Mouse (Mus musculus): ENCODE data around the gene Sema4c. TPM values are rescaled to one million over a fixed set of nuclear protein-coding genes. Genes with fewer than 3 reads are reported as not detected.
A peak's percentile ranks its signal among the peaks of the same experiment; 100 is the strongest.

Gene Sema4c
- 3.6 and 4.6 TPM in 2 replicates for polyA plus RNA-seq (2014; fragmentation: Nextera tagmentation; extraction: Ambion mirVana)

- no peaks in the 10 kb centered on the region for H3K9me3 ChIP-seq (ENCODE audit: control insufficient read depth, low read length)
- H3K27me3 ChIP-seq (ENCODE audit: control insufficient read depth, insufficient read depth, low read length): no peaks in the 10 kb centered on the region
- peak within 1 kb of the TSS; percentile 99 for H3K4me2 ChIP-seq (ENCODE audit: low read depth)
- H3K9ac ChIP-seq (ENCODE audit: low read length): peak within 1 kb of the TSS; percentile 98
- ATAC-seq (ENCODE audit: insufficient read depth, low FRiP score, low TSS enrichment): peak; percentile 70
- H3K27ac ChIP-seq (ENCODE audit: low read depth, low read length): peak within 1 kb of the TSS; percentile 98
- peak; percentile 89 for DNase-seq (ENCODE audit: low spot score)
- H3K36me3 ChIP-seq (ENCODE audit: control insufficient read depth, insufficient read depth, low read length): peaks cover 7% of the 10 kb centered on the region
- peak within 1 kb of the TSS; percentile 96 for H3K4me3 ChIP-seq (ENCODE audit: low read depth, low read length)
- WGBS: under 1% methylated on average over 69 of the region's 69 CpGs
- peaks cover 31% of the 10 kb centered on the region for H3K4me1 ChIP-seq (ENCODE audit: control insufficient read depth, insufficient read depth, low read length)
These were observed at the start of gene Sema4c for GRCm38 (mm10) chr1:36558031-36558993. Gene Sema4c (minus strand): TSS chr1:36558349.

- no peaks in the 10 kb centered on the region for H3K27me3 ChIP-seq (ENCODE audit: control insufficient read depth, insufficient read depth, low read length)
- H3K9me3 ChIP-seq (ENCODE audit: control insufficient read depth, low read length): no peaks in the 10 kb centered on the region
- H3K4me1 ChIP-seq (ENCODE audit: control insufficient read depth, insufficient read depth, low read length): no peaks in the 10 kb centered on the region
- H3K4me2 ChIP-seq (ENCODE audit: low read depth): no peak overlapping the region
- WGBS: 77% methylated on average over 7 of the region's 7 CpGs
- no peaks in the 10 kb centered on the region for H3K36me3 ChIP-seq (ENCODE audit: control insufficient read depth, insufficient read depth, low read length)
- H3K4me3 ChIP-seq (ENCODE audit: low read depth, low read length): no peak overlapping the region
- no peak overlapping the region for H3K27ac ChIP-seq (ENCODE audit: low read depth, low read length)
- H3K9ac ChIP-seq (ENCODE audit: low read length): no peak overlapping the region
- DNase-seq (ENCODE audit: low spot score) (no peak), ATAC-seq (ENCODE audit: insufficient read depth, low FRiP score, low TSS enrichment) (no peak)
These were observed 48.8 kb upstream of the Sema4c start for GRCm38 (mm10) chr1:36606951-36607350.

GRCm38 (mm10) chr1:36604254-36605156 is 46.4 kb upstream of the Sema4c start:
- no peak overlapping the region for H3K9ac ChIP-seq (ENCODE audit: low read length)
- no peak overlapping the region for H3K4me2 ChIP-seq (ENCODE audit: low read depth)
- no peaks in the 10 kb centered on the region for H3K27me3 ChIP-seq (ENCODE audit: control insufficient read depth, insufficient read depth, low read length)
- H3K4me3 ChIP-seq (ENCODE audit: low read depth, low read length): no peak overlapping the region
- no peaks in the 10 kb centered on the region for H3K36me3 ChIP-seq (ENCODE audit: control insufficient read depth, insufficient read depth, low read length)
- H3K4me1 ChIP-seq (ENCODE audit: control insufficient read depth, insufficient read depth, low read length): no peaks in the 10 kb centered on the region
- WGBS: 80% methylated on average over 12 of the region's 12 CpGs
- no peak for DNase-seq (ENCODE audit: low spot score)
- no peaks in the 10 kb centered on the region for H3K9me3 ChIP-seq (ENCODE audit: control insufficient read depth, low read length)
- no peak for ATAC-seq (ENCODE audit: insufficient read depth, low FRiP score, low TSS enrichment)
- H3K27ac ChIP-seq (ENCODE audit: low read depth, low read length): no peak overlapping the region

GRCm38 (mm10) chr1:36603361-36603760 is 45.2 kb upstream of the Sema4c start:
- H3K4me1 ChIP-seq (ENCODE audit: control insufficient read depth, insufficient read depth, low read length): no peaks in the 10 kb centered on the region
- WGBS: 73% methylated on average over 9 of the region's 9 CpGs
- H3K27ac ChIP-seq (ENCODE audit: low read depth, low read length): no peak overlapping the region
- no peaks in the 10 kb centered on the region for H3K9me3 ChIP-seq (ENCODE audit: control insufficient read depth, low read length)
- H3K9ac ChIP-seq (ENCODE audit: low read length): no peak overlapping the region
- DNase-seq (ENCODE audit: low spot score): no peak
- H3K4me2 ChIP-seq (ENCODE audit: low read depth): no peak overlapping the region
- no peaks in the 10 kb centered on the region for H3K27me3 ChIP-seq (ENCODE audit: control insufficient read depth, insufficient read depth, low read length)
- no peaks in the 10 kb centered on the region for H3K36me3 ChIP-seq (ENCODE audit: control insufficient read depth, insufficient read depth, low read length)
- H3K4me3 ChIP-seq (ENCODE audit: low read depth, low read length): no peak overlapping the region
- no peak for ATAC-seq (ENCODE audit: insufficient read depth, low FRiP score, low TSS enrichment)

GRCm38 (mm10) chr1:36602271-36602670 is 44.1 kb upstream of the Sema4c start:
- H3K27me3 ChIP-seq (ENCODE audit: control insufficient read depth, insufficient read depth, low read length): no peaks in the 10 kb centered on the region
- no peak overlapping the region for H3K4me2 ChIP-seq (ENCODE audit: low read depth)
- H3K4me3 ChIP-seq (ENCODE audit: low read depth, low read length): no peak overlapping the region
- no peaks in the 10 kb centered on the region for H3K36me3 ChIP-seq (ENCODE audit: control insufficient read depth, insufficient read depth, low read length)
- DNase-seq (ENCODE audit: low spot score): no peak
- no peak overlapping the region for H3K27ac ChIP-seq (ENCODE audit: low read depth, low read length)
- no peak overlapping the region for H3K9ac ChIP-seq (ENCODE audit: low read length)
- H3K9me3 ChIP-seq (ENCODE audit: control insufficient read depth, low read length): no peaks in the 10 kb centered on the region
- no peaks in the 10 kb centered on the region for H3K4me1 ChIP-seq (ENCODE audit: control insufficient read depth, insufficient read depth, low read length)
- WGBS: 70% methylated on average over 4 of the region's 4 CpGs
- no peak for ATAC-seq (ENCODE audit: insufficient read depth, low FRiP score, low TSS enrichment)

- H3K4me2 ChIP-seq (ENCODE audit: low read depth): no peak overlapping the region
- 79% methylated on average over 2 of the region's 2 CpGs for WGBS
- DNase-seq (ENCODE audit: low spot score): no peak
- ATAC-seq (ENCODE audit: insufficient read depth, low FRiP score, low TSS enrichment): no peak
- H3K4me3 ChIP-seq (ENCODE audit: low read depth, low read length): no peak overlapping the region
- H3K4me1 ChIP-seq (ENCODE audit: control insufficient read depth, insufficient read depth, low read length): peaks cover 4% of the 10 kb centered on the region; the same call in 1 of the 2 replicates
- no peaks in the 10 kb centered on the region for H3K36me3 ChIP-seq (ENCODE audit: control insufficient read depth, insufficient read depth, low read length)
- H3K27ac ChIP-seq (ENCODE audit: low read depth, low read length): no peak overlapping the region
- H3K9ac ChIP-seq (ENCODE audit: low read length): no peak overlapping the region
- no peaks in the 10 kb centered on the region for H3K27me3 ChIP-seq (ENCODE audit: control insufficient read depth, insufficient read depth, low read length)
- no peaks in the 10 kb centered on the region for H3K9me3 ChIP-seq (ENCODE audit: control insufficient read depth, low read length)
These were observed 40.3 kb upstream of the Sema4c start for GRCm38 (mm10) chr1:36598411-36598810.

GRCm38 (mm10) chr1:36596114-36596513 is 38.0 kb upstream of the Sema4c start:
- Histone ChIP-seq H3K27ac (ENCODE audit: low read depth, low read length) (peak overlapping the region; percentile 51; the same call in 1 of the 2 replicates), H3K36me3 (ENCODE audit: control insufficient read depth, insufficient read depth, low read length) (no peaks in the 10 kb centered on the region), H3K9me3 (ENCODE audit: control insufficient read depth, low read length) (no peaks in the 10 kb centered on the region), H3K9ac (ENCODE audit: low read length) (no peak overlapping the region), H3K4me2 (ENCODE audit: low read depth) (no peak overlapping the region), H3K4me3 (ENCODE audit: low read depth, low read length) (no peak overlapping the region), H3K4me1 (ENCODE audit: control insufficient read depth, insufficient read depth, low read length) (peaks cover 4% of the 10 kb centered on the region; the same call in 1 of the 2 replicates), H3K27me3 (ENCODE audit: control insufficient read depth, insufficient read depth, low read length) (no peaks in the 10 kb centered on the region)
- ATAC-seq (ENCODE audit: insufficient read depth, low FRiP score, low TSS enrichment) (peak; percentile 89), DNase-seq (ENCODE audit: low spot score) (peak; percentile 52)
- WGBS: 15% methylated on average over 4 of the region's 4 CpGs

- H3K4me2 ChIP-seq (ENCODE audit: low read depth): no peak overlapping the region
- 65% methylated on average over 10 of the region's 10 CpGs for WGBS
- H3K9ac ChIP-seq (ENCODE audit: low read length): no peak overlapping the region
- no peaks in the 10 kb centered on the region for H3K9me3 ChIP-seq (ENCODE audit: control insufficient read depth, low read length)
- no peak for DNase-seq (ENCODE audit: low spot score)
- no peak overlapping the region for H3K4me3 ChIP-seq (ENCODE audit: low read depth, low read length)
- H3K27ac ChIP-seq (ENCODE audit: low read depth, low read length): no peak overlapping the region
- H3K4me1 ChIP-seq (ENCODE audit: control insufficient read depth, insufficient read depth, low read length): peaks cover 4% of the 10 kb centered on the region; the same call in 1 of the 2 replicates
- no peaks in the 10 kb centered on the region for H3K27me3 ChIP-seq (ENCODE audit: control insufficient read depth, insufficient read depth, low read length)
- ATAC-seq (ENCODE audit: insufficient read depth, low FRiP score, low TSS enrichment): no peak; the same call in 1 of the 2 replicates
- no peaks in the 10 kb centered on the region for H3K36me3 ChIP-seq (ENCODE audit: control insufficient read depth, insufficient read depth, low read length)
These were observed 37.2 kb upstream of the Sema4c start for GRCm38 (mm10) chr1:36595167-36595931.
